Mouse (Mus musculus) frontal cortex, adult 2 months (tissue): Measurements from ENCODE around the gene Nrxn1. TPM values are rescaled to one million over a fixed set of nuclear protein-coding genes. Genes with fewer than 3 reads are reported as not detected.
A peak's percentile ranks its signal among the peaks of the same experiment; 100 is the strongest.

Experiments
- DNase-seq, 2 experiments: peaks; one replicate each; pipeline ENCODE4 v3.0.0; 2022; ENCODE audit warnings: low spot score in 1 of 2; ENCODE audit errors: extremely low spot score in 1 of 2
- polyA plus RNA-seq: library from polyadenylated mRNA; depleted of rRNA; stranded (reverse); fragments of >200 nt; gene quantifications from 2 replicates; pipeline ENCODE4 v1.2.3, GENCODE M21; 2012

Gene Nrxn1
- polyA plus RNA-seq, 1 experiment = 196 TPM

DNA sequence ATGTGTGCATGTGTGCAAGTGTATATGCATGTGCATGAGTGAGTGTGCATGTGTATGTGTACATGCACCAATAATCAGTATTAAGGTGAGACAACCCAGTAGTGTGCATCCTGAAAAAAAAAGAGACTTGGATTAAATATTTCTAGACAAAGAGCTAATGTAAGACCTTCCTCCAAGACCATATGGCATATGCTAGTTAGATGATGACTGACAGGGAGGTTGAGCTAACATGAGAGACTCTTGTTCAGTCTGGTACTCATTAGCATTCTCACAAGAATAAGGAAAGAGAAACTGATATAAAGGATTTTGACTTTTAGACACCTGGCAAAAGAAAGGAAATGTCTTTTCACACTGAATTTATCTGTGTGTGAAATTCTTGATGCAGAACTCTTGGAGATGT is 408.7 kb downstream of the Nrxn1 start:
- DNase-seq = no peak

DNA sequence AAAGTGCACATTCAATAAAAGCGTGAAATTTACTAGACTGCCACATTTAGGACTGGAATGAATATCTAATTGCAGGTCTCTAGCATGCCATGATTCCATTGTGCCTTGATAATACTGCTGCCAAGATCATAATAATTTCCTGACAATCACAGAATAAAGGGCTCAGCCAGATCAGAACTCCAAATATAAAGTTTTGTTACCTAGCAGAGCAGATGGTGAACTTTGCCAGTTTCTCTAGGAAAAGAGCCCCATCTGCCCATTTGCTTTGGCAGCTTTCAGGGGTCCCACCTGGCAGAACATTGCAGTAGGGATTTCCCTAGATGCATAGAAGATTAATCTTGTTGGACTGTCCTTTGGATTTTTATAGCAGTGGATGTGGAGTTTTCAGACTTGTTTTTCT is 411.9 kb downstream of the Nrxn1 start:
- no peak for DNase-seq

DNA sequence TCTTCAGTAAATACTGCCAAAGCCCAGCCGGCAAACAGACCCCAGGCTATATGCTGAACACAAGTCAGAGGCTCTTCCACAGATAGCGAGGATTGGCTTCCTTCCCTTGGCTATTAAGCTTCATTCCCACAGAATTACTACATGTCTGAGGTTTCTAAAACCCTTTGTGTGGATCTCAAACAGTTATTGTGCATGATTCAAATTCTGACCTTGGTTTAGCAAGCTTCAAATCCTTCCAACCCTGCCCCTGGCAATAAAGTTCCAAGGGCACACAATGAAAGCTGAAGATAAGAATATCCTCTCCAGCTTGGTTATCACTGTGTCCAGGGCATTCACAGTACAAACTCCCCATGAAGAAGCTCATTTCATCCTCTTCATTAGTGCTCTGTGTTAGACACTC is 416.2 kb downstream of the Nrxn1 start:
- DNase-seq = no peak

DNA sequence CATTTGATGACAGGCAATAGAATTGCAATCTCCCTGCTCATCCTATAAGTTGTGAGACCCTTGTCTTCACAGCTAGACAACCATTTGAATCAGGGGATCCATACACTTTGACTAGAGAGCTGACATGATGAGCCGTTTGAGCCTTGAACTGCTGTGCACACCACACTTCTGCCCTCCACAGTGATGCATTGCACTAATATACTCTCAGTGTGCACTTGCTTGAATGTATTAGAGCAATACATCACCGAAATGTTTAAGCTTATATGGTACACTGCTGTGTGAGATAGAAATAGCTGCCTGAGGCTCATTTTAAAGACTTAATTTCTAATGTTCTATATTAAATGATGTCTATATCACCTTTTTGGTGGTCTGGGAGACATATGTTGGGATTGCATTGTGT is 430.6 kb downstream of the Nrxn1 start:
- DNase-seq = no peak

DNA sequence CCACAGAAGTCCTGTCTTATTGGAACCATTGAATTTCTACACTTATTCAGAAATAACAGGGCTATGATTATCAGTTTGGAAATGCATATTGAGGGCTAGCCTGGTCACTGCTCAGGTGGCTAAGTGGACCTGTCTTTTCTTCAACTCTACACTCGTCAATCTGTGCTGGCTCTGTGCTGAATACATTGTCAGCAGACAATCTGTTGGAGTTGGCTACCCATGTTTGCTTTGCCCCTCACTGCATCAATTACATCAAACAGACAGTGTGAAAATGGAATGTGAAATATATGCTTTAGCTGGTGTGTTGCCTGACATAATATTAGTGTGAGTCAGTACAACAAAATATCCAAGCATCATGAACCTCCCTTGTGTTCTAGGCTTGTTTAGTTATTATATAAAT is 438.4 kb downstream of the Nrxn1 start:
- DNase-seq = no peak

DNA sequence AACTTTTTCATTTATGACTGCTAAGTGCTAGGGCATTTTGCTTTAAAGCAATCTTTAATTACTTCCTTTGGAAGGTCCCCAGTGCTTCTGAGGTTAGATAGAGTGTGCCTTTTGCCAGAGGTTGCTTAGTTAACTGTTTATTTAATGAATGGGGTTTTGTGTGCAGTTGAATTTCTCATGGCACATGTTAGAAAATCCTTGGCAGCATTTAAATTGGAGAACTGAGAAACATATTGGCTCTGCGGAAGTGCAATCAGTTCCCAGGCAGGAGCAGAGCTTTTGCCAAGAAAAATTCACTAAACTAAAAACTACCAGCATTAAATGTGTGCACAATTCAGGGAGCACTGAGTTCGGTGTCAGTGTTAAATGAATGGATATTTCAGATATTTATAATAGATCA is 439.5 kb downstream of the Nrxn1 start:
- DNase-seq = peak in 1 of 2 experiments; percentile 58

DNA sequence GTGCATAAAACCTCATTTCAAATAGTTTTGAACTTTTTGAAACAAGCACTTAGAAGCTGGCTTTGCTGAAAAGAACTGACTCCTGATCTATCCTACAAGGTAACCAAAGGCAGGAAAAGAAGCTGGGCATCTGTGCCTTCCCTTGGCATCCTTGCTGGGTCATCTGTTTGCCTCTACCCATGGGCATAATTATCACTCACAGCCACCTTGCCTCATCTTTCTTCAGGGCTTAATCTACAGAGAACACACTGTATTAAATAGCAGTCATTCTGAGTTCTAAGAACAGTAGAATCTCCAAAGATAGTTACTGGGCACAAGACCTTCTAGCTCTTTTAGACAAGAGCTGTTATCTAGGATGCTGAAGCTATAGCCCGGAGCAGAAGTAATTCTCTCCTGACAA is 442.6 kb downstream of the Nrxn1 start:
- no peak for DNase-seq

DNA sequence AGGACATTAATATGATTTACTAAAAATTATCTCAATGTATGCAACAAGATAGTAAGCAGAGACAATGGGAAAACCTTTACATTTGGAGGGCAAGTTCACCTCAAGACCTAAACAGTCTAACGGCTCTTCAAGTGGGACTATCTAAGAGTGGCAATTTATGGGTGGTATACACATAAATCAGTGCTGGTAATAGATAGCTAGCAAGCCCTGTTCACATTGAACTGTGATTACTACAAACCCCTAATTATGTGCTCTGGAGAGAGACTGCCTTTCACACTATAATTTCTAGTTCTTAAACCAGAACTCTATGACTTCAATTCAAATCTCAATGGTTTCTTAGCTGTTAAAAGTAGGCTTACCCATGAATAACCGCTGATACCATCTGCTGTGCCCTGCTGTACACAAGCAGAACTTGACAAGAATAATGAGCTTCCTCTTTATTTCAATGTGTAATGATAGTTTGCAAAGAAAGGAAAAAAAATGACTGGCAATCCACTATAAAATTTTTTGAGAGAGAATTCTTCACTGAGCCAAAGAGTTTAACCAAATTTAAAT is 453.8 kb downstream of the Nrxn1 start:
- no peak for DNase-seq

DNA sequence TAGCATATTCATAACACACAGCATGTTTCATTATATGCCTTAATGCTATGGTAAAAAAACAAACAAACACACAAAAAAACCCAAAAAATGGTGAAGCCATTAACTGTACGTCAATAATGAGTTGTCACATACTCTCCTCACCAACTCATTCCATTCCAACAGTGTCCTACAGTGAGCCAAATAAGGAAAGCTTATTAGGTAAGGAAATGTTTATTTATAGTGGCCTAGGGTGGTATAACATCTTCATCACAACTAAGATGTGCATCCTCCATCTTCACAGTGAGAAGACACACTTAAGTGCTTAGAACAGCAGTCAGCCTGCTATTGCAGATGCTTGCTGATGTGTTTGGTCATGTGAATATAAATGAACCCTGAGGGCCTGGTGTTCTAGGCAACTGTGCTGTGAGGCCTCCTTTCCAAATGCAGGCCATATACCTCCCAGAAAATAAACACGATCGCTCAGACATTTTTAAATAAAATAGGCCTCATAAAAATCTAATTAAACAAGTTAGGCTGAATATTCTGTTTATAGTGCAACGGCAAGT is 454.6 kb downstream of the Nrxn1 start:
- DNase-seq = no peak

DNA sequence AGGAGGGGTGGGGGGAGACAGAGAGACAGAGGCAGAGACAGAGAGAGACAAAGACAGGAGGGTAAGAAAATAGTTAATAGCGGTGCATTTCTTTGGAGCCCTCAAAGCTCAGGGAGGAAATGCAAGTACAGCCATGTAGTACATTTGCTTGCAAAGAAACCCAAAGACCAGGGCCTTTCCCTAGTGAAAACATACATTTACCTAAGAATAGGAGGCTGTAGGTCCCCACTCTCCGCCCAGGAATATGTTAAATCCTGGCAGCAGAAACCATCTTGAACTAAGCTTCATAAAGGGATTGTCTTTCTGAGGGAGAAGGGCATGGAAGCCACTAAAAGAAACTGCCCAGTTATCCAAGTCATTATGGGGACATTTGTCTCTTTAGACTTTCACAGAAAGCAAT is 461.5 kb downstream of the Nrxn1 start:
- DNase-seq = no peak

DNA sequence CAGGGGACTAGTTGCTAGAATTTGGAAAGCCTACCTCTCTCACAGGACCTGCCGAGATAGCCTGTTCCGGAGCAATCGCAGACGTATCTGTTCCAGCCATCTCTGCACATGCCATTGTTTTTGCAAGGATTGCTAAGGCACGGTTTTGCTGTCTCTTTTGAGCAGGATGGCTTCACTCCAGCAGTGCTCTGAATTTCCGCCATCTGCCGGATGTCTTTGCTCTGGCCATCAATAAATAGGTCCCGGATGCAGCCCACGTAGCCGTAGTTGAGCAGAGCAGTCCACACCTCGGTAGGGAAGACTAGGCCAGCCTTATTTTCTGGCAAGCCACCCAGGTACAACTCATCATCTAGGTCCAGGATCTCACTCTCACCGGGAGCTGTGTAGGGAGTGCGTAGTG is 463.0 kb downstream of the Nrxn1 start:
- DNase-seq = peak in 1 of 2 experiments; percentile 65

DNA sequence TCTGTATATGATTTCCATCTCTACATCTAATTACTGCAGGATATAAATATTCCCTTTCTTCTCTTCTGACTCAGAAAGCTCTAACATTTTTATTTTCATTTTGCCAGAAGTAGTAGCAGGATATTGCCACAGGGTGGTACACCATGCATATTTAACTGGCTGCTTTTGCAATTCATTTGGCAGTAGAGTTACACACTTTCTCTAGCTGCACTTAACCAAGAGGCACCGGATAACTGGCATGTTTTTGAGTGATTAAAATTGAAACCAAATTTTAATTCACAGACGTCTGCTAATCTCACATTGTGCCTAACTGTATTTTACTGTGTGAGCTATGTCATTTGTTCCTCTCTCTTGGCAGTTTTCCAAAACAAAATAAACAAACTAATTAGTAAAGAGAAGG is 464.4 kb downstream of the Nrxn1 start:
- peak; percentile 58 to 82 for DNase-seq

DNA sequence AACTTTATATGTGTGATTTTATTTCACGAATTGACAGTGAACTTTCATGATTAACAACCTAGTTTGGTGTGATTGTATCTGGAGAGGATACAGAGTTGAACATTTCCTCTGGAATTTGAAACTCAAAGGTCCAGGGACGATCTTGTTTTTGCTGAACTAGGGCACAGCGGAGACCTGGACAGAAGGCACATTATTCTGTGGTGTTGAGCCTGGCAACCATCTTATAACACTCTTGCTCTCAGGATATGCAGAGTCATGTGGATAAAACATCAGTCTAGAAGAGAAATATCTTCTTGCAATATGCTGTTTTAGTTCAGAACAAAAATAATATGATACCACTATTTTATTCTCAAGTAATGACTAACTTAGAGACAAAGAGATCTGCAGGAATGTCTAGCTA is 464.9 kb downstream of the Nrxn1 start:
- no peak for DNase-seq

DNA sequence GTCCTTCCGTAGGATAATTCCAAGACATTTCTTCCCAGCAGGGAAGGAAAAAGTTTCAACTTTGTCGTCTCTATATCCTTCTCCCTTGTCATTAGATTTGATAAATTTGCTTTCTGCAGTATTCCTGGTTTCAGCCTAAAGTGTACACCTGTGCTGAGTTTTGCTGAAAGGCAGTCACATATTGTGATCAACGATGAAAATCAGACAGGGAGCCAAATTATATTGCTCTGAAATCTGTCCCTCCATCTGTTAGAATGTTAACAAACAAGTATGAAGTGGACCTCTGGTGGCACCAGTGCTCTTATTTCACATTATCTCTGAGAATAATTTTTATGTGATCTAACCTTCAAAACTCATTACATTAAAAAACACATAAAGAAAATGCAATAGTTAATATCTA is 465.5 kb downstream of the Nrxn1 start:
- no peak for DNase-seq

DNA sequence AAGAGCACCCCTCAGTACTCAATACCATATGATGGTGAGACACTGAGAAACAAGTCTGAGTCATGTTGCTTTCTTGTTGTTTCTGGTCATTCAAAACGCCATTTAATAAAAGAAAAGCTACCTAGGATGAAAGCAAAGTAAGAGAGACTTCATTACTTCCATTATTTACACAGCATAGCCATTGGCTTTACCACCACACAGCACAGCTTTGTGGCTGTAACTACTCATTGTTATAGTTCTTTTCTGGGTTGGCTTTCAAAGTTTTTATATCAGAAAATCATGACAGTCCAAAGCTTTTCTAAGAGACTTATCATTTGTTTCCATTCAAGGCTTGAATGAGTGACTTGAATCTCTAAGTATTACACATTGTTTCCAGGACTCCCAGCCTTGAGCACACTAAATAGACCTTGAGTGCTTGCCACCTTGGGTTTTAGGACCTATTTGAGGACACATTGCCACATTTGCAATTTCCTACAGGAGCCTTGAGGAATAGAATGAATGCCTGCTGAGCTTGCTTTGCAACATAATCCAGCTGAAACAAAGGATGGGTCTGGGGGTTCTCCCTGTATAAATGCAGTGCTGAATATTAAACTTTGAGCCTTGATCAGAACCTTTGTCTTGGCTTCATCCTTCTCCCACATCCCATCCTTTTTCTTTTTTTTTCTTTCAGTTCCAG is 468.1 kb downstream of the Nrxn1 start:
- DNase-seq = no peak

DNA sequence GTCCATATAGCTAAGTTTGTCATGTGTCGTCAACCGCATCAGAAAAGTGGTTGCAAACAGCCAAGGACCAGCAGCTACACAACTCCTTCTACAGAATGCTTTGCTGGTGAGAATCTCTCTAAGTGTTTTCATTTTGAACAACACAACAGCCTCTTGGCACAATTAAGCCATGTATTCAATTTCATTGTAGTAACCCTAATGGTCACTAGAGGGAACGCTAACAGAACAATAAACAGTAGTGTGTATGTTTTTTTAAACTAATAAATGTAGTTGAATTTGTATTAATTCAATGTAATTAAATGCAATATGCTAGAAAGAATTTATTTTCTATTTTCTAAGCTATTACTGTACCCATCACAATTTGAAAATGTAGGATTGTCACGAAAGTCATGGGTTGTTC is 471.0 kb downstream of the Nrxn1 start:
- no peak for DNase-seq

DNA sequence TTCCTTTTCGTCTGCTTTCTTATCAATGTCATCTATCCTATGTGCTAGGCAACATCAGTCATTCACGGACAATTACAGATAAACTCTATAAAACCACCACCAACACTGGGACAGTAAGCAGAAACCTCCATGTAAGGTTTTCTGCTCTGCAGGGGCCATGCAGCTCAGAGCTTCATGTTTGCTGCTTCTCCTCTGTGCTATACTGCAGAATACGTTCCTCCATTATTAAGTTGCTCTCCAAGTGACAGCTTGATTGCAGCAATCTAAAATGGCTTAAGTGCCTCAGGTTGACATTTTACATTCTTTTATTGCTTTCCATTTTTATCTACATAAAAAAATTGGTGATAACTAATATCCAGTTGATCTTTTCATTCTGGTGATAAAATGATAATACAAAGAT is 477.9 kb downstream of the Nrxn1 start:
- no peak for DNase-seq

DNA sequence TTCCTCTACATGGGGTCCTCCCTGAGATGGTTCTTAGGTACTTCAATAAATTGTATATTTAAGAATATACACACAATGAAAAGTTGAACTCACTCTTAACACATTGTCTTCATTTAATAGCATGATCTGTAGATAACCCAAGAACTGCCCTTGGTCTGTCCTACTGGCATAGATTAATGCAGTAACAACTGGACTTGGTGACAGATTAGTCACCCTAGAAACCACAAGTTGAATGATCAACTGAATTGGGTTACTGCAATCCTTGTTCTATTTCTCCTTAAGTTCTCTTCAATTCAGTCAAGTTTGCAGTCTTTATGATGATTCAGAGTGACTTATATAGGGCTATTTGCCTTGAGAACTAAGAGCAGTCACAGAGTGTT is 485.5 kb downstream of the Nrxn1 start:
- DNase-seq = no peak

DNA sequence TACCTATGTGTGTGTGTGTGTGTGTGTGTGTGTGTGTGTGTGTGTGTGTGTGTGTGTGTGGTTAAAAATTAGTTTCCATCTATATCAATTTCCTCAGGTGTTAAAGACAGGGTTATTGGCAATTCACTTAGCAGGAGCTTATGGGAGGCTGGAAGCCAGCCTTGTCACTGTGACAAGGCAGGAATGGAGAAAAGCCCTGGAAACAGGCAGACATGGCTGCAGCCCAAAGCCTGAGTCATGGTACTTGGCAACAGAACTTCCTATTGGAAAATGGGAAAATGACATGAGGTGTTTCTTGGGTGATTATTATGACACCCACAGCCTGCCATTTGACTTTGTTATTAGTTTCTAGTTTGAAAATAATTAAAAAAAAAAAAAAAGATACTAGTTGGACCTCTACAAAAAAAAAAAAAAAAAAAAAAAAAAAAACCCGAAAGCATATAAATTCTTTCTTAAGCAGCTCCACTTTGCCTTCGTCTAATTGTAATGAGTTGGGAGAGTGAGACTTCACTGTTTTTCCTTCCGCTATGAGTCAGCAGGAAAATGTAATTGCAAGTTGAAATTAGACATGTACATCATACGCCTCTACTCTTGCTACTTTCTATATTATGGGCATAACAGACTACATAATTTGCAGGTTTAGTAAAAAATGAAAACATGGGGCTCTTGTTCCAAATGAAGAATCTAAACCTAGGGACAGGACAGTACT is 486.0 kb downstream of the Nrxn1 start:
- peak; percentile 58 to 88 for DNase-seq

DNA sequence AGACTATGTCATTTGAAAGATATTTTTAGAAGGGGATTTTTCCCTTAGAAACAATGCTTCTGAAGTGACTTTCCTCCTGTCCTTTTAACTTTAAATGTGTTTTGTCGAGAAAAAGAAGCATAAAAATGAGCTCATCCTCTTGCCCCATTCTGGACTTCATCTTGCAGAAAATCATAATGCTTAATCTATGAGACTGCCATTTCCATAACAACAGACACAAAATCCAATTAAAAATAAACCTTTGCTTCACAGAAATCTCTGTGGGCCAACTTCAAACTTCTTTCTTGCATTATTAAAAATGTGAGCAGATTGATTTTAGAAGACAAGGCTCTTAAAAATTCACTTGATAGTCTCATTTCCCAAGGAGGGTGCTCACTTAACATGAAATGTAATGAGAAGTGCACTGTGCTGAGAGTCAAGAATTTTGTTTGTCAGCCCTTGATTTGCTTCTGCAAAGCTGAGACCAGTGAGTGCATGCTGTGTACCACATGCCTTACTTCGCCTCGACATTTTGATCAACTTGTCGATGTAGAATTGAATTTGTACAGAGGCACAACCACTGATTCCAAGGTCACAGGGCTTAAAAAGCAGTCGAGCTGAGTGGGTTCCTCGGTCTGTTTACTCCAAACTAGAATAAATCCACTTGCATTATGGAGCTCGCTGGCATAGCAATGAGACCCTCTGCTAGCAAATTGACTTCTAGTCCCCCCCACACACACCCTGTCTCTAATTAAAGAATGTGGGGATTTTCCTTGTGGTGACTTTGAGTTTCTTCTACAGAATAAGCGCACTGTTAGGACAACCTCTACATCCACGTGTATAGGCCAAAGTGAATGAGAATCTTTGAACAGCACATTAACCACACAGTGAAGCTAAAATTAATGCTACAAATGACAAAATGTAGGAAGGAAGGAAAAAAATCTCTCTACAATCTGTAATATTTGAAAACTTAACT is 493.0 kb downstream of the Nrxn1 start:
- DNase-seq = no peak
